Mouse (Mus musculus) heart, postnatal 0 days (tissue): ENCODE data around the gene Scamp2.

Experiments used
- CTCF ChIP-seq: IDR thresholded peaks from 2 replicates; pipeline ENCODE4 v1.5.1; 2016; ENCODE audit warnings: antibody characterized with exemption, control low read depth, low read depth
- EP300 ChIP-seq: IDR thresholded peaks from 2 replicates; pipeline ENCODE4 v1.6.1; 2016; ENCODE audit warnings: antibody characterized with exemption, low read depth

GRCm38 (mm10) chr9:57600620-57601352, 40.0 kb downstream of the Scamp2 start:
- TF ChIP-seq CTCF (no peak), EP300 (no peak)
